Mouse (Mus musculus) bone marrow, adult 2 months (tissue): ENCODE data around the gene Mfsd7a. TPM values are rescaled to one million over a fixed set of nuclear protein-coding genes. Genes with fewer than 3 reads are reported as not detected.
"Not testable (repeated sequence)": the region's sequence is repeated elsewhere in the genome, so short reads cannot be mapped to it uniquely, and the experiment has no call there.

Experiments
- H3K27ac ChIP-seq: fragments of 200-500 bp; 2 replicates; pipeline ENCODE4 v1.5.1; 2012; ENCODE audit warnings: low read depth, mild to moderate bottlenecking, control low read depth, inconsistent platforms, low read length; ENCODE audit not compliant: control insufficient read depth, poor library complexity, insufficient read depth
- H3K4me1 ChIP-seq: fragments of 200-500 bp; 2 replicates; pipeline ENCODE4 v1.6.1; 2011; ENCODE audit warnings: low read length; ENCODE audit not compliant: control insufficient read depth, insufficient read depth
- H3K4me3 ChIP-seq: fragments of 200-500 bp; replicated peaks from 2 replicates; pipeline ENCODE3; 2011; ENCODE audit warnings: mild to moderate bottlenecking, low read depth, low read length, control low read depth; ENCODE audit not compliant: control insufficient read depth
- CTCF ChIP-seq: fragments of 200-500 bp; IDR thresholded peaks from 2 replicates; pipeline ENCODE4 v1.5.1; 2011; ENCODE audit warnings: low read length, control low read depth; ENCODE audit not compliant: control insufficient read depth, insufficient read depth
- POLR2A ChIP-seq: fragments of 200-500 bp; IDR thresholded peaks from 2 replicates; pipeline ENCODE4 v1.6.1; 2011; ENCODE audit warnings: low read depth, mild to moderate bottlenecking, control low read depth, low read length, borderline replicate concordance; ENCODE audit not compliant: control insufficient read depth
- WGBS: fragments of 180-500 bp; shearing (Covaris S2); methylation state at CpG from one replicate; pipeline ENCODE4 v1.1.7; 2018; 5-methylcytosine and 5-hydroxymethylcytosine counted together
- polyA plus RNA-seq: library from polyadenylated mRNA; stranded (reverse); fragments of >200 nt; gene quantifications from 2 replicates; pipeline ENCODE4 v1.2.4, GENCODE M21; 2011; ENCODE audit warnings: low replicate concordance; ENCODE audit not compliant: missing spikeins, insufficient read depth, insufficient read length

Mfsd7a gene
- 5.3 and 11.2 TPM in 2 replicates for polyA plus RNA-seq

GRCm38 (mm10) chr5:108448785-108449668 lies at the start of gene Mfsd7a:
TSS of gene Mfsd7a (minus strand) at chr5:108448891.
- H3K4me3 ChIP-seq: peak within 1 kb of the TSS; percentile 57
- TF ChIP-seq CTCF (no peak), POLR2A (peak; percentile 52; the same call in 1 of the 2 replicates)
- WGBS: 15% methylated on average over 24 of the region's 24 CpGs
- H3K27ac ChIP-seq: peak within 1 kb of the TSS; percentile 43
- peaks cover 4% of the 10 kb centered on the region for H3K4me1 ChIP-seq

GRCm38 (mm10) chr5:108486148-108486547 lies 37.5 kb upstream of the Mfsd7a start:
- not testable (repeated sequence) for H3K4me3 ChIP-seq, H3K27ac ChIP-seq, H3K4me1 ChIP-seq
- WGBS: 88% methylated on average over 5 of the region's 5 CpGs

GRCm38 (mm10) chr5:108485239-108485638 lies 36.5 kb upstream of the Mfsd7a start:
- no peak overlapping the region for H3K27ac ChIP-seq
- H3K4me3 ChIP-seq: no peak overlapping the region
- 85% methylated on average over 2 of the region's 2 CpGs for WGBS
- TF ChIP-seq CTCF: peak; percentile 67
- no peak for TF ChIP-seq POLR2A
- no peaks in the 10 kb centered on the region for H3K4me1 ChIP-seq

- Histone ChIP-seq H3K27ac (no peak overlapping the region), H3K4me3 (no peak overlapping the region), H3K4me1 (no peaks in the 10 kb centered on the region)
- WGBS: 74% methylated on average over 6 of the region's 6 CpGs
- TF ChIP-seq CTCF: no peak
These were observed 34.3 kb upstream of the Mfsd7a start for GRCm38 (mm10) chr5:108483006-108483405.

- TF ChIP-seq CTCF: no peak
- no peak for TF ChIP-seq POLR2A
- Histone ChIP-seq H3K4me3 (no peak overlapping the region), H3K27ac (no peak overlapping the region), H3K4me1 (no peaks in the 10 kb centered on the region; the same call in 1 of the 2 replicates)
- 84% methylated on average over 3 of the region's 3 CpGs for WGBS
These were observed 27.3 kb upstream of the Mfsd7a start for GRCm38 (mm10) chr5:108475977-108476376.

GRCm38 (mm10) chr5:108473737-108474136 lies 25.0 kb upstream of the Mfsd7a start:
- no peaks in the 10 kb centered on the region; the same call in 1 of the 2 replicates for H3K4me1 ChIP-seq
- H3K27ac ChIP-seq: no peak overlapping the region
- H3K4me3 ChIP-seq: no peak overlapping the region
- no peak for TF ChIP-seq CTCF
- TF ChIP-seq POLR2A: no peak
- 90% methylated on average over 4 of the region's 4 CpGs for WGBS

GRCm38 (mm10) chr5:108469617-108470016 lies 20.9 kb upstream of the Mfsd7a start:
- no peak overlapping the region for H3K4me3 ChIP-seq
- no peaks in the 10 kb centered on the region; the same call in 1 of the 2 replicates for H3K4me1 ChIP-seq
- WGBS: 89% methylated on average over 7 of the region's 7 CpGs
- TF ChIP-seq CTCF: no peak
- TF ChIP-seq POLR2A: no peak
- no peak overlapping the region for H3K27ac ChIP-seq

- no peak for TF ChIP-seq POLR2A
- no peak for TF ChIP-seq CTCF
- Histone ChIP-seq H3K4me1 (peaks cover 3% of the 10 kb centered on the region), H3K4me3 (no peak overlapping the region), H3K27ac (no peak overlapping the region)
- 95% methylated on average over 1 of the region's 1 CpGs for WGBS
These were observed 18.0 kb upstream of the Mfsd7a start for GRCm38 (mm10) chr5:108466647-108467046.
